Mouse (Mus musculus) forebrain, embryonic 14.5 days (tissue): ENCODE results near the gene Gga1. TPM values are rescaled to one million over a fixed set of nuclear protein-coding genes. Genes with fewer than 3 reads are reported as not detected.

Experiments used
- ATAC-seq: fragments of 200-750 bp; cut with Nextera tagmentation; 2 replicates; pipeline ENCODE4 v1.8.0; 2017; ENCODE audit warnings: mild to moderate bottlenecking, moderate library complexity
- DNase-seq: peaks from one replicate; pipeline ENCODE4 v3.0.0-alpha.2; 2015; ENCODE audit warnings: low spot score
- H3K27ac ChIP-seq: fragments of 300-500 bp; sonication (generic); 2 replicates; pipeline ENCODE4 v1.5.1; 2014; ENCODE audit warnings: low read depth, mild to moderate bottlenecking, control low read depth, low read length, moderate library complexity
- H3K27me3 ChIP-seq: fragments of 300-500 bp; sonication (generic); replicated peaks from 2 replicates; pipeline ENCODE4 v1.6.1; 2014; ENCODE audit warnings: low read length, control low read depth, mixed read lengths; ENCODE audit not compliant: control insufficient read depth, insufficient read depth
- H3K36me3 ChIP-seq: fragments of 300-500 bp; sonication (generic); 2 replicates; pipeline ENCODE4 v1.6.1; 2014; ENCODE audit warnings: low read length, control low read depth; ENCODE audit not compliant: control insufficient read depth, insufficient read depth
- H3K4me1 ChIP-seq: fragments of 300-500 bp; sonication (generic); 2 replicates; pipeline ENCODE4 v1.6.1; 2014; ENCODE audit warnings: antibody characterized with exemption, low read length, control low read depth; ENCODE audit not compliant: control insufficient read depth, insufficient read depth
- H3K4me2 ChIP-seq: fragments of 300-500 bp; sonication (generic); 2 replicates; pipeline ENCODE4 v1.6.1; 2014; ENCODE audit warnings: mild to moderate bottlenecking, control low read depth, low read length
- H3K4me3 ChIP-seq: fragments of 300-500 bp; sonication (generic); 2 replicates; pipeline ENCODE4 v1.5.1; 2014; ENCODE audit warnings: low read depth, low read length, control low read depth
- H3K9ac ChIP-seq: fragments of 300-500 bp; sonication (generic); 2 replicates; pipeline ENCODE4 v1.6.1; 2014; ENCODE audit warnings: mild to moderate bottlenecking, low read length, control low read depth, moderate library complexity
- H3K9me3 ChIP-seq: fragments of 300-500 bp; sonication (generic); replicated peaks from 2 replicates; pipeline ENCODE4 v1.6.1; 2016; ENCODE audit warnings: low read length, control low read depth, mixed read lengths; ENCODE audit not compliant: control insufficient read depth
- WGBS: fragments of 180-500 bp; shearing (Covaris S2); extraction: QIAGEN DNeasy Blood & Tissue Kit; methylation state at CpG from one replicate; pipeline ENCODE4 v1.1.7; 2014; 5-methylcytosine and 5-hydroxymethylcytosine counted together
- polyA plus RNA-seq: library from polyadenylated mRNA; unstranded; fragments of >200 nt; fragmentation: Nextera tagmentation; extraction: Ambion mirVana; gene quantifications from 2 replicates; pipeline ENCODE4 v1.2.1, GENCODE M21; 2014

Gene Gga1
- polyA plus RNA-seq, 1 experiment from 2014 or later: 34.8 TPM

DNA sequence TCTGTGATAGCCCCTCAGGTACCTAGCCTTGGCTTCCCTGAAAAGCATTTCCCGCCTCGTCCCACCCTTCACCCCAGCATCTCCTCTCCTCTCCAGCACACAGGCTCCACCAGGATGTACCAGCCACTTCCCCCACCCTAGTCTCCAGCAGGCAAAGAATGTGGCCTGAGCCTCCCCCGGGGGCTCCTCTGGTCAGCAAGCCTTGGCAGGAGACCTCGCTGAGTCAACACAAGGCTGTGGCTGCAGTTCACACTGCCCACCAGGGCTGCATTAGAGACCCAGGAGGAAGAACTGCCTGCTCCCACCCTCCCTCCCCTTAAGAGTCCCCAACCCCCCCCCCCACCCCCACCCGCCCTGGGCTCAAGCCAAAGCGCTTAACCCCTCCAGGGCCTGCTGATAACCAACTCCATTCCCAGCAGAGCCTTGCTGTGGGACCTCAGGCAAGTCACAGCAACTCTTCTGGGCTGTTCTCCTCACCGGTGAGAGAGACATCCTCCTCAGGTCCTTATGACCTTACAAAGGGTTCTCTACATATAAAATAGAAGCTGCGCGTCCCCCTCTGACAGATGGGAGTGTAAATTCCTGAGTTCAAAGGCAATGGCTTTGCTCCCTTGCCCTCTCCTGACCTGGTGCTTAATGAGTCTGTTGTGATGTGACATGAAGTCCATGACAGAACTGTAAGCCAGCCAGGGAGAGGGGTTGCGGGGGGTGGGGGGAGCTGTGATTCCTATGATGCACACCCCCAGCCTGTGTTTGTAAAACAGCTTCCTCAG, 42.6 kb upstream of the Gga1 start:
- H3K27me3 ChIP-seq: no peaks in the 10 kb centered on the region
- no peak overlapping the region for H3K4me3 ChIP-seq
- H3K36me3 ChIP-seq: no peaks in the 10 kb centered on the region
- peaks cover 2% of the 10 kb centered on the region; the same call in 1 of the 2 replicates for H3K4me1 ChIP-seq
- no peak overlapping the region for H3K4me2 ChIP-seq
- no peak for DNase-seq
- no peaks in the 10 kb centered on the region for H3K9me3 ChIP-seq
- ATAC-seq: no peak
- H3K9ac ChIP-seq: no peak overlapping the region
- WGBS: 64% methylated on average over 9 of the region's 10 CpGs
- H3K27ac ChIP-seq: no peak overlapping the region; the same call in 1 of the 2 replicates

DNA sequence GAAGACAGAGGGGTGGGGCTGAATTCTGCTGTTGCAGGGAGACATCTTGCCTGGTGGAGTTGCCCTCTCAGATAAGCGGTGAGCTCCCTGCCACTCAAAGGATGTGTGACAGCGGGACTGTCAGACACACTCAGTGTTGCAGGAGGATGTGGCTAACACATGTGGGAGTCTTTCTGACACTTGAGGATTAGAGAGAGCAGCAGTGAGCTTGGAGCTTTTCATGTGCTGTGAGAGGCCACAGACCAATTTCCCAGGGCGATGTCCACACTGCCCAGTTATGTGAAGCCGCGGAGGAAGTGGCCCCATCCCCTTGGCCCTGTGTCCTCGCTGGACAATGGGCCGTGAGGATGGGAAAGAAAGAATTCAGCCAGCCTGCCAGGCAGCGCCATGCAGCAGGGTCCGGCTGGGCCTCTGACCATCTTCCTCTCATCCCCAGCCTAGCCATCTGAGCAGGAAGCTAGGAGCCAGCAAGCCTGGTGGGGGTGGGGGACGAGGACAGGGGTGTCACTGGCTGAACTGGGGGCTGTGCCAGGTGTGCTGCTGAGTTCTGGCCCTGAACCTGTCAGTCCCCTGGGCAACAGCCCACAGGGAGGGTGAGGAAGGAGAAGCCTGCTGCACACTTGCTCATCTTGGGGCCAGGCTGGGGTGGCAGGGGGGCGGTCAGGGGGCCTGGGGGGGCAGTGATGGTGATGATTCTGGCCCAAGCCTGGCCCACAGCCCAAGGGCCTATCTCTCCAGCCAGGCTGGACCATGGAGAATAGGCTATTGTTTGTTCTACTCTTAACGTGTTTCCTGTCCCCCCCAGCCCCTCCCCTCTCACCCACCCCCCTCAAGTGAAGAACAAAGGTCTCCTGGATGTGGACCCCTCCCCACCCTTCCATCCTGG, 41.5 kb upstream of the Gga1 start:
- Histone ChIP-seq H3K4me1 (peaks cover 5% of the 10 kb centered on the region; the same call in 1 of the 2 replicates), H3K27me3 (no peaks in the 10 kb centered on the region), H3K36me3 (no peaks in the 10 kb centered on the region), H3K27ac (peak overlapping the region; percentile 63; the same call in 1 of the 2 replicates), H3K9me3 (no peaks in the 10 kb centered on the region), H3K9ac (peak overlapping the region; percentile 21; the same call in 1 of the 2 replicates), H3K4me3 (no peak overlapping the region), H3K4me2 (no peak overlapping the region)
- 28% methylated on average over 12 of the region's 12 CpGs for WGBS
- DNase-seq (no peak), ATAC-seq (no peak)

DNA sequence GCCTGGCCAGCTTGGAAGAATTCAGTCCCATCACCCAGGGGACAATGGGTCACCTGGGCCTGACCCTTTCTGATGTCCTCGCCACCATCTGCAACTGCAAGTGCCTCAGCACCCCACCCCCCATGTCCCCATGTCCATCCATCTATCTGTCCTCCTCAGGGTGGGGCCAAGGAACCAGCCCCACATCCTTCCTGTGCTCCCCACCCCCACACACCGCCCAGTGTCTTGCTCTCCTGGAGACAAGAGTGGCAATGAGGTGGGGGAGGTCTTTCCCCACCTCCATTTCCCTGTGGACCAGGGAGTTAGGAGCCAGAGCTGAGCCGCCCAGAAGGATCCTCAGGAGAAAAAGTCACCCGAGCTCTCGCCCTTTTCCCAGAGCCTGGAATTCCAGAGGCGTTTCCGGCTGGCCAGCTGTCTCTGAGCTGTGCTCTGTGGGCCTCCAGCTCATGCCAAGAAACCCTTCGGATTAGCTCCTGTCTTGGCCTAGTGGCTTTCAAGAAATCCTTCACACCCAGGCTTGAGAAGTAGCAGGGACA, 40.8 kb upstream of the Gga1 start:
- Histone ChIP-seq H3K4me2 (no peak overlapping the region), H3K27ac (no peak overlapping the region), H3K27me3 (peaks cover 4% of the 10 kb centered on the region; the same call in 1 of the 2 replicates), H3K36me3 (no peaks in the 10 kb centered on the region), H3K9ac (no peak overlapping the region), H3K4me1 (peaks cover 5% of the 10 kb centered on the region; the same call in 1 of the 2 replicates), H3K9me3 (no peaks in the 10 kb centered on the region), H3K4me3 (no peak overlapping the region)
- 43% methylated on average over 8 of the region's 8 CpGs for WGBS
- ATAC-seq (no peak), DNase-seq (no peak)

DNA sequence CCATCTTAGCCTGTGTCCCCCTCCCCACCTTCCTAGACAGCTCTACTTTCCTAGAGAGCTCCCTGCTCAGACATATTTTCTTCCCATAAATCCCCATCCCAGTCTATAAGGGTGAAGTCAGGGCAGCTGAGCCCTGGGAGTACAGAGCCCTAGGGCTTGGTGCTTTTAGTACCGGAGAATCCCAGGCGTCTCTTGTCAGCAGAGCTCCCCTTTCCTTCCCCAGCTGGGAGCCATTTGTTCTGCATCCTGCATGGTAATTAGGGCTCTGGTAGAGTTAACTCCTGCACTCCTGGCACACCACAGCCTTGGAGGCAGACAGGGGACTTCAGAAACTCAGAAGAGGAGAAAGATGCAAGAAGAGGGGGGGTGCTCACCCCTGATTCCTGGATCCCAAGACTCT, 37.2 kb upstream of the Gga1 start:
- Histone ChIP-seq H3K27ac (no peak overlapping the region), H3K4me3 (no peak overlapping the region), H3K9ac (no peak overlapping the region; the same call in 1 of the 2 replicates), H3K4me2 (no peak overlapping the region), H3K27me3 (peaks cover 31% of the 10 kb centered on the region), H3K4me1 (peaks cover 14% of the 10 kb centered on the region; the same call in 1 of the 2 replicates), H3K36me3 (no peaks in the 10 kb centered on the region), H3K9me3 (no peaks in the 10 kb centered on the region)
- peak; percentile 80 for DNase-seq
- 0% methylated on average over 2 of the region's 2 CpGs for WGBS
- peak; percentile 58; the same call in 1 of the 2 replicates for ATAC-seq

DNA sequence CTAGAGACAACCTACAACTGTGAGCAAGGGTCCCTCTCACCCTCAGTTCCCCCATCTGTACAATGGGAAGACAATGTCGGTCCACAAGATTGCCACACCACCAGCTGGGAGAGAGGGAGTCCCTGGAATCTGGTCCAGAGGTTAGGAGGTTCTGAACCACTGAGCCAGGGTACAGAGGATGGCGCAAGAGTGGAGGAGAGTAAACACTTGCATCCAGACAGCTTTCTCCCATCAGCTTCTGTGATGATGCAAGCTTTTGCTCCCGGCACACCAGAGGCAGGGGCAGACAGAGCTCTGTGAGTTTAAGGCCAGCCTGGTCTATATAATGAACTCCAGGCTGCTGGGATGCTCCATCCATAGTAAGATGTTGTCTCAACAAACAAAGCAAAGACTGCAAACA, 36.7 kb upstream of the Gga1 start:
- H3K4me1 ChIP-seq: peaks cover 14% of the 10 kb centered on the region; the same call in 1 of the 2 replicates
- no peak overlapping the region for H3K9ac ChIP-seq
- no peak overlapping the region for H3K27ac ChIP-seq
- no peaks in the 10 kb centered on the region for H3K36me3 ChIP-seq
- 47% methylated on average over 3 of the region's 3 CpGs for WGBS
- DNase-seq: no peak
- H3K4me3 ChIP-seq: no peak overlapping the region
- ATAC-seq: no peak
- peaks cover 33% of the 10 kb centered on the region for H3K27me3 ChIP-seq
- H3K4me2 ChIP-seq: no peak overlapping the region
- no peaks in the 10 kb centered on the region for H3K9me3 ChIP-seq

DNA sequence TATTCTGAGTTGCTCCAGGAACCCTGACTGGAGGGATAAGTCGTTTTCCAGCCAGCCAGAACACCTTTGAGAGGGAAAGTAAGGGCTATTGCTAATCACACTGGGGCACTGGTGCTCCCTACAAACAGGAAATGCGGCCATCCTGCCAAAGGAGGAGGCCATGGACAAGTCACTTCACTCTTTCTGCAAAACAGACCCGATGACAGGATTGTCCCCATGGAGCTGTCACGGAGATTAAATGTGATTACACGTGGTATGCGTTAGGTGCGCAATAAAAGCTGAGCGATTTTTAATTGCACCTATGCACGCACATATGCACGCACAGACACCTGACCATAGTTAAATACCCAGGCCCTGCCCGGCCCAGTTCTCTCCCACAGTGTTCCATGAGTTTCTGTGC, 36.2 kb upstream of the Gga1 start:
- Histone ChIP-seq H3K9ac (no peak overlapping the region), H3K27me3 (peaks cover 33% of the 10 kb centered on the region)

DNA sequence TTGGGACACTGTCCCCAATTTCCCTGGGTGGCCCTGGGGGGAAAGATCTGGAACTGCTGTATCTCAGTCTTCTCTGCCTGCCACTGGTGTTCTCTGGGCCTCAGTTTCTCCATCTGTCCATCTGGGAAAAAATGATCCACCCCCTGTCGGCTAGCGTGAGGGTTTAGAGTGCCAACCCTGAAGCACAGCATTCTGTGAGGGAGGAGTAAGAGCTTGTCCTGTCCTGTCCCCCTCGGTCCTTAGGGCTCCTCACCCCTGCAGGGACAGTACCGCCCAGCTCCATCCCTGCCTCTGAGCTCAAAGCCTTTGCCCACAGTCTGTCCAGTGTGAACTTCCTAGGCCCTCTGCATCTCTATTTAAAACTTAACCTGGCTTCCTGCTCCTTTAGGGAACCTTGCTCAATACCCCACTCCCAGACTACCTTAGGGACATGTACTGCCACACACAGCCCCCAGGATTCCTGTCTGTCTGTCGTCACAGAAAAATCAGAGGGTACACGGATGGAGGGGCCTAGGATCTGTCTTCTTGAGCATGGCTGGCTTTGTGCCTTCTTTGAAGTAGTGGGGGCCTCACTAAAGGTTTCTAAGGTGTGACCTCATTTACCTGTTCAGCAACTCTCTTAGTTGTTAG, 35.7 kb upstream of the Gga1 start:
- Histone ChIP-seq H3K9me3 (no peaks in the 10 kb centered on the region), H3K4me2 (no peak overlapping the region), H3K27ac (no peak overlapping the region), H3K4me3 (no peak overlapping the region), H3K27me3 (peaks cover 33% of the 10 kb centered on the region), H3K36me3 (no peaks in the 10 kb centered on the region), H3K9ac (no peak overlapping the region), H3K4me1 (peaks cover 14% of the 10 kb centered on the region; the same call in 1 of the 2 replicates)
- ATAC-seq (no peak), DNase-seq (no peak)
- 48% methylated on average over 6 of the region's 6 CpGs for WGBS

More for the DNA sequence above, 36.2 kb upstream of the Gga1 start:
- DNase-seq (no peak), ATAC-seq (no peak)
- H3K9me3 ChIP-seq: no peaks in the 10 kb centered on the region
- H3K4me1 ChIP-seq: peaks cover 14% of the 10 kb centered on the region; the same call in 1 of the 2 replicates
- no peaks in the 10 kb centered on the region for H3K36me3 ChIP-seq
- H3K4me2 ChIP-seq: no peak overlapping the region
- whole genome bisulfite sequencing: 55% methylated on average over 11 of the region's 11 CpGs
- no peak overlapping the region for H3K4me3 ChIP-seq
- H3K27ac ChIP-seq: no peak overlapping the region

DNA sequence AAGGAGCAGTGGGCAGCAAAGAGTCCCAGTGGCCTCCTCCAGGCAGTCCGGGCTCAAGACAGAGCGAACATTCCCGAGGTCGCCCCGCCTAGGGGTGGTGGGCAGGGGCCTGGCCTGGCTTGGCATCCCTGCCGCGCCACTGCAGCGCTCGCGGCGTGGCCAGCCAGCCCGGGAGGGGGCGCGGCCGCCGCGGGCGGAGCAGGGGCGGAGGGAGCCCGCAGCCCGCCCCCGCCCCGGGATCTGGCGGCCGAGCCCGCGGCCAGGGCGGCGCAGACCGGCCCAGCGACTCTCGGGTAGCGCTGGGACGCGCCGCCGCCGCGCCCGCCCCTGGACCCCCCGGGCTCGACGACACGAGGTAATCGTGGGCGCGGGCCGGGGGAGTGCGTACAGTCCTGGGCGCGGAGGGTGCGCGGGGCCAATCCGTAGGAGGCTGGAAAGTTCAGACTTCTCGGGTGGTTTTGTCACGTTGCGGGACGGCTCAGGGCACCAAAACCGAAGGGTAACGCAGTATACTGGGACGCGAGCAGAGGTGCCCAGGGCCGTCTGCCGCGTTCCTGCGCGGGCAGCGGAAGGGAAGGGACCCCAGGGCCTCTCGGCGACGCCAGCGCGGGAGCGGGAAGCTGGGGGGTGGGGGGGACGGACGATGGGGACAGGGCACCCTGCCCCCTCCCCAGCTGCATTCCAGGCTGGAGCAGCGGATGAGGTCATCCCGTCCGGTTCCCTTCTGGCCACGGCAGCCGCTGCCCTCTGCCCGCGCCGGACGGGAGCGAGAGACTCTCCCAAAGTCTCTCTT, 34.4 kb upstream of the Gga1 start, which contains the start of gene Cdc42ep1:
Gene Cdc42ep1, plus strand, starts transcription at position 254 of the 793 bp plus-strand sequence.
- Histone ChIP-seq H3K9me3 (no peaks in the 10 kb centered on the region), H3K4me2 (peak within 1 kb of the TSS; percentile 79), H3K4me3 (peak within 1 kb of the TSS; percentile 39), H3K27ac (no peak within 1 kb of the TSS; the same call in 1 of the 2 replicates), H3K4me1 (peaks cover 14% of the 10 kb centered on the region; the same call in 1 of the 2 replicates), H3K9ac (peak within 1 kb of the TSS; percentile 62), H3K36me3 (no peaks in the 10 kb centered on the region), H3K27me3 (peaks cover 33% of the 10 kb centered on the region)
- no peak for DNase-seq
- ATAC-seq: peak; percentile 53
- WGBS: under 1% methylated on average over 67 of the region's 86 CpGs
